Mouse (Mus musculus): ENCODE measurements at regions not wholly inside any gene's neighbourhood (a gene's known extent, or its start where the extent isn't known, plus 50 kb on each side); places are given as distances from the start of the nearest gene placed in this dataset.

GRCm38 (mm10) chr8:87177620-87178019 lies 292.6 kb upstream of the N4bp1 start:
- ATAC-seq (ENCODE audit: insufficient read depth, low FRiP score, low TSS enrichment) = no peak
- WGBS = 82% methylated on average over 6 of the region's 6 CpGs
- H3K4me1 ChIP-seq (ENCODE audit: control insufficient read depth, insufficient read depth, low read length) = no peaks in the 10 kb centered on the region

DNA sequence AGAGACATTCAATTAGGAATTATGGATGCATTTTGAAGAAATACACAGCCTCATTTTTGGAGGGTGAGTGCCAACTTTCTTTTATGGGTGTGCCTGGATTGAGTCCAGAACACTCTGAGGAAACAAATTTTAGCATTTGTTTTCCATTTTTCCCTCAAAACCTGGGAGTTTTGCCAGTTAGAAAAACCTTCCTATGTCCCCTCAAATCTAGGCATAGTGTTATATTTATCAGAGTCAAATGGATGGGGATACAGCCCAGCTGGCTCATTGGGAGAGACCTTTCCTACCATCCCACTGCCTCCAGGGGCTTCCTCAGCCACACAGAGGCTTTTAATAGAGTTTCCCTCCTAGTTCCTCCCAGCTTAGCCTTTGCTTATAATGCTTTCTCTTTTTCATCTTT lies 290.0 kb upstream of the N4bp1 start:
- H3K9me3 ChIP-seq (ENCODE audit: control insufficient read depth, low read length) = no peaks in the 10 kb centered on the region
- no peak overlapping the region for H3K4me2 ChIP-seq (ENCODE audit: low read depth)
- no peak overlapping the region for H3K9ac ChIP-seq (ENCODE audit: low read length)
- ATAC-seq (ENCODE audit: insufficient read depth, low FRiP score, low TSS enrichment) = no peak
- H3K4me1 ChIP-seq (ENCODE audit: control insufficient read depth, insufficient read depth, low read length) = no peaks in the 10 kb centered on the region
- no peak overlapping the region for H3K27ac ChIP-seq (ENCODE audit: low read depth, low read length)
- H3K4me3 ChIP-seq (ENCODE audit: low read depth, low read length) = no peak overlapping the region
- H3K27me3 ChIP-seq (ENCODE audit: control insufficient read depth, insufficient read depth, low read length) = no peaks in the 10 kb centered on the region
- H3K36me3 ChIP-seq (ENCODE audit: control insufficient read depth, insufficient read depth, low read length) = no peaks in the 10 kb centered on the region
- no peak for DNase-seq (ENCODE audit: low spot score)

More at GRCm38 (mm10) chr8:87177620-87178019, 292.6 kb upstream of the N4bp1 start:
- Histone ChIP-seq H3K27me3 (ENCODE audit: control insufficient read depth, insufficient read depth, low read length) (no peaks in the 10 kb centered on the region), H3K36me3 (ENCODE audit: control insufficient read depth, insufficient read depth, low read length) (no peaks in the 10 kb centered on the region), H3K27ac (ENCODE audit: low read depth, low read length) (no peak overlapping the region), H3K9ac (ENCODE audit: low read length) (no peak overlapping the region), H3K9me3 (ENCODE audit: control insufficient read depth, low read length) (no peaks in the 10 kb centered on the region), H3K4me3 (ENCODE audit: low read depth, low read length) (no peak overlapping the region), H3K4me2 (ENCODE audit: low read depth) (no peak overlapping the region)
- no peak for DNase-seq (ENCODE audit: low spot score)

DNA sequence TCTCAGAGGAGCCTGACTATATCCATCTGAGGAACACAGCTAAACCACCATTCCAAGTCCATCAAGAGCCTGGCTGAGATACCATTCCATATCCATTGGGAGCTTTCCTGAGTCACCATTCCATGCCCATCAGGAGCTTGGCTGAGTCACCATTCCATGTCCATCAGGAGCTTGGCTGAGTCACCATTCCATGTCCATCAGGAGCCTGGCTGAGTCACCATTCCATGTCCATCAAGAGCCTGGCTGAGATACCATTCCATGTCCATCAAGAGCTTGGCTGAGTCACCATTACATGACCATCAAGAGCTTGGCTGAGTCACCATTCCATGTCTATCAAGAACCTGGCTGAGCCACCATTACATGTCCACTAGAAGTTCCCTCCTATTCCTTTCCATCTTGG lies 288.7 kb upstream of the N4bp1 start:
- H3K27me3 ChIP-seq (ENCODE audit: control insufficient read depth, insufficient read depth, low read length) = no peaks in the 10 kb centered on the region
- H3K9ac ChIP-seq (ENCODE audit: low read length) = no peak overlapping the region
- H3K4me2 ChIP-seq (ENCODE audit: low read depth) = no peak overlapping the region
- H3K4me1 ChIP-seq (ENCODE audit: control insufficient read depth, insufficient read depth, low read length) = no peaks in the 10 kb centered on the region
- ATAC-seq (ENCODE audit: insufficient read depth, low FRiP score, low TSS enrichment) (no peak), DNase-seq (ENCODE audit: low spot score) (no peak)
- no peak overlapping the region for H3K4me3 ChIP-seq (ENCODE audit: low read depth, low read length)
- H3K36me3 ChIP-seq (ENCODE audit: control insufficient read depth, insufficient read depth, low read length) = no peaks in the 10 kb centered on the region
- no peaks in the 10 kb centered on the region for H3K9me3 ChIP-seq (ENCODE audit: control insufficient read depth, low read length)
- no peak overlapping the region for H3K27ac ChIP-seq (ENCODE audit: low read depth, low read length)

DNA sequence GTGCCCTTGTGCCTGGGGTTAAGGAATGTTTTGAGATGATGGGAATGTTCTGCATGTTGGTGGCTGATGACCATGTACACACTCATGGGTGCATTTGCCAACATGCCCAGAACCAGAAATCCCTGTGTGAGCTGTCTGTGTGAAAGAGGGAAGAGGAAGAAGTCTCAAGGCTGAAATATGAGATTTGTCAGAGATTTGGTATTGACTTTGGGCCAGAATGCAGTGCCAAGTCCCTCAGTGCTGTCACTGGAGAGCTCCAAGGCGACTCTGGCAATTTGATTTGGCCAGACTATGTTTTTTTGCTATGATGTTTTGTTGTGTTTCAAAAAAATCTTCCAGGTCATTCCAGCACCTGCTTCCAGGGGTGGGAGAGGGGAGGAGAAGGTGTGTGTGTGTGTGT lies 281.7 kb upstream of the N4bp1 start:
- H3K27ac ChIP-seq (ENCODE audit: low read depth, low read length) = no peak overlapping the region
- no peaks in the 10 kb centered on the region for H3K27me3 ChIP-seq (ENCODE audit: control insufficient read depth, insufficient read depth, low read length)
- no peak overlapping the region for H3K4me3 ChIP-seq (ENCODE audit: low read depth, low read length)
- H3K36me3 ChIP-seq (ENCODE audit: control insufficient read depth, insufficient read depth, low read length) = no peaks in the 10 kb centered on the region
- H3K9ac ChIP-seq (ENCODE audit: low read length) = no peak overlapping the region
- no peaks in the 10 kb centered on the region for H3K9me3 ChIP-seq (ENCODE audit: control insufficient read depth, low read length)
- DNase-seq (ENCODE audit: low spot score) (no peak), ATAC-seq (ENCODE audit: insufficient read depth, low FRiP score, low TSS enrichment) (no peak)
- 93% methylated on average over 1 of the region's 1 CpGs for WGBS
- H3K4me1 ChIP-seq (ENCODE audit: control insufficient read depth, insufficient read depth, low read length) = no peaks in the 10 kb centered on the region
- H3K4me2 ChIP-seq (ENCODE audit: low read depth) = no peak overlapping the region

GRCm38 (mm10) chr8:87160416-87160815 lies 275.4 kb upstream of the N4bp1 start:
- no peak overlapping the region for H3K4me3 ChIP-seq (ENCODE audit: low read depth, low read length)
- no peaks in the 10 kb centered on the region for H3K27me3 ChIP-seq (ENCODE audit: control insufficient read depth, insufficient read depth, low read length)
- no peak overlapping the region for H3K4me2 ChIP-seq (ENCODE audit: low read depth)
- DNase-seq (ENCODE audit: low spot score) (no peak), ATAC-seq (ENCODE audit: insufficient read depth, low FRiP score, low TSS enrichment) (no peak)
- 60% methylated on average over 2 of the region's 2 CpGs for WGBS
- no peak overlapping the region for H3K9ac ChIP-seq (ENCODE audit: low read length)
- no peaks in the 10 kb centered on the region for H3K9me3 ChIP-seq (ENCODE audit: control insufficient read depth, low read length)
- no peaks in the 10 kb centered on the region for H3K4me1 ChIP-seq (ENCODE audit: control insufficient read depth, insufficient read depth, low read length)
- H3K36me3 ChIP-seq (ENCODE audit: control insufficient read depth, insufficient read depth, low read length) = no peaks in the 10 kb centered on the region
- H3K27ac ChIP-seq (ENCODE audit: low read depth, low read length) = no peak overlapping the region

GRCm38 (mm10) chr8:87158322-87158721 lies 273.3 kb upstream of the N4bp1 start:
- Histone ChIP-seq H3K27ac (ENCODE audit: low read depth, low read length) (no peak overlapping the region), H3K4me2 (ENCODE audit: low read depth) (no peak overlapping the region), H3K4me1 (ENCODE audit: control insufficient read depth, insufficient read depth, low read length) (no peaks in the 10 kb centered on the region), H3K36me3 (ENCODE audit: control insufficient read depth, insufficient read depth, low read length) (no peaks in the 10 kb centered on the region), H3K27me3 (ENCODE audit: control insufficient read depth, insufficient read depth, low read length) (no peaks in the 10 kb centered on the region), H3K9ac (ENCODE audit: low read length) (no peak overlapping the region), H3K9me3 (ENCODE audit: control insufficient read depth, low read length) (no peaks in the 10 kb centered on the region), H3K4me3 (ENCODE audit: low read depth, low read length) (no peak overlapping the region)
- 57% methylated on average over 8 of the region's 8 CpGs for WGBS
- DNase-seq (ENCODE audit: low spot score) = no peak
- ATAC-seq (ENCODE audit: insufficient read depth, low FRiP score, low TSS enrichment) = no peak

- DNase-seq (ENCODE audit: low spot score) (no peak), ATAC-seq (ENCODE audit: insufficient read depth, low FRiP score, low TSS enrichment) (no peak)
- Histone ChIP-seq H3K27ac (ENCODE audit: low read depth, low read length) (no peak overlapping the region), H3K4me2 (ENCODE audit: low read depth) (no peak overlapping the region), H3K9me3 (ENCODE audit: control insufficient read depth, low read length) (no peaks in the 10 kb centered on the region), H3K27me3 (ENCODE audit: control insufficient read depth, insufficient read depth, low read length) (no peaks in the 10 kb centered on the region), H3K36me3 (ENCODE audit: control insufficient read depth, insufficient read depth, low read length) (no peaks in the 10 kb centered on the region), H3K4me1 (ENCODE audit: control insufficient read depth, insufficient read depth, low read length) (peaks cover 5% of the 10 kb centered on the region; the same call in 1 of the 2 replicates), H3K9ac (ENCODE audit: low read length) (no peak overlapping the region), H3K4me3 (ENCODE audit: low read depth, low read length) (no peak overlapping the region)
- 82% methylated on average over 10 of the region's 10 CpGs for WGBS
Measured at GRCm38 (mm10) chr8:87155819-87156425, 270.9 kb upstream of the N4bp1 start.

DNA sequence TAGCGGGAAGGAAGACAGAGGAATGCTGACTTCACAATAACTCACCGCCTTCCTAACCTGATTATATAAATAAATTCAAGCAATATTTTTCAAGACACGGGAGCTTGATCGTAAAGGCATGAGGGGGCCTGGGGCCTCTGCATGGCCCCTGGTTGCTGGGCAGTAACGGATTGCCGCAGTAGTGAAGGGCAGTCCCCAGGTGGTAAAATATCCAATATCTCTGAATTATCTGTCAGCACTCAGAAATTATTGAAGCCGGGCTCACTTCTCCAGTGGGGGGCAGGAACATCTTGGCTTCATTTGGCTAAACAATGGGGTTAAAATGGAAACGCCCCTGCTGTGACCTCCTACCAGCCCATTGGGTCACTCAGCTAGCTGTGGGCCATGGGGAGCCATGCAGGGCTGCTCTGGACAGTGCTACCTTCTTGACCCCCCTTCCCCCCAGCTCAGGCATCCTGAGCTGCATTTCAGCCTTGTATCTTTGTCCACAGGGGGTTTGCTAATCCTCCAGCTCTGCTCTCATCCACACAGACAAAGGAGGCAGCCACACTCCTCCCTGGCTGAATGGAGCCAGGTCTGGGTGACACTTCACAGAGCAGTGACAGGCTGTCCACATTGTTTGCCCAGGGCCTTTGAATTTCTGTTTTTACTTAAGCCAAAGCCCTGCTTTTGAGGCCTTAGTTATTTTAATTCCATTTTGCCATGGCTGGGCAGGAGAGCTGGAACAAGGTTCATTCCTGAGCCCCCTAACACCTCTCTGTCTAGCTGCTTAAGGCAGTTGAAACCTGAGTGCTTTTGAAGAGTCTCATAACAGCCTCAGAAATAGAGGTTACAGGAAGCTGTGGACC lies 267.2 kb upstream of the N4bp1 start:
- H3K4me1 ChIP-seq (ENCODE audit: control insufficient read depth, insufficient read depth, low read length) = peaks cover 5% of the 10 kb centered on the region; the same call in 1 of the 2 replicates
- no peaks in the 10 kb centered on the region for H3K36me3 ChIP-seq (ENCODE audit: control insufficient read depth, insufficient read depth, low read length)
- no peak for ATAC-seq (ENCODE audit: insufficient read depth, low FRiP score, low TSS enrichment)
- peak; percentile 50 for DNase-seq (ENCODE audit: low spot score)
- 25% methylated on average over 8 of the region's 8 CpGs for WGBS
- H3K9ac ChIP-seq (ENCODE audit: low read length) = no peak overlapping the region
- H3K27ac ChIP-seq (ENCODE audit: low read depth, low read length) = peak overlapping the region; percentile 45; the same call in 1 of the 2 replicates
- no peak overlapping the region for H3K4me2 ChIP-seq (ENCODE audit: low read depth)
- no peak overlapping the region for H3K4me3 ChIP-seq (ENCODE audit: low read depth, low read length)
- no peaks in the 10 kb centered on the region for H3K9me3 ChIP-seq (ENCODE audit: control insufficient read depth, low read length)
- H3K27me3 ChIP-seq (ENCODE audit: control insufficient read depth, insufficient read depth, low read length) = no peaks in the 10 kb centered on the region

DNA sequence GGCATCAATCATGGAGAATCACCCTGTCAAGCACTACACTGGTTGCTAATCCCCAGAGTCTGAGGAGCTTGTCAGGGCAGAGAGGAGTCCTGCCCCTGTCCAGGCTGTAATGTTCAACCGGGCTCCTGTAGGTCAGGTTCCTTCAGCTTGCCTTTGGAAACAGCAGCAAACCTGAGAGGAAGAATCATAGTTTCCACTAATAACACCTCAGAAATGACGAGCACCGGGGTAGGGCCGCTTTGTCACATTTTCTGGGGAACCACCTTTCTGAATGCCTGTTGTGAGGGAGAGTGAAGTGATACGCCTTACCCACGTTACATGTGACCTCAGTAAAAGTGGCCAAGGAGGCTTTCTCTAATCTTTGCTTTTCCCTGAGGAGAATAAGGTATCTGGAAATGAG lies 263.8 kb upstream of the N4bp1 start:
- Histone ChIP-seq H3K4me2 (ENCODE audit: low read depth) (no peak overlapping the region), H3K27me3 (ENCODE audit: control insufficient read depth, insufficient read depth, low read length) (no peaks in the 10 kb centered on the region), H3K9me3 (ENCODE audit: control insufficient read depth, low read length) (no peaks in the 10 kb centered on the region), H3K4me1 (ENCODE audit: control insufficient read depth, insufficient read depth, low read length) (peaks cover 5% of the 10 kb centered on the region; the same call in 1 of the 2 replicates), H3K4me3 (ENCODE audit: low read depth, low read length) (no peak overlapping the region), H3K9ac (ENCODE audit: low read length) (no peak overlapping the region), H3K27ac (ENCODE audit: low read depth, low read length) (no peak overlapping the region), H3K36me3 (ENCODE audit: control insufficient read depth, insufficient read depth, low read length) (no peaks in the 10 kb centered on the region)
- 93% methylated on average over 6 of the region's 6 CpGs for WGBS
- no peak for DNase-seq (ENCODE audit: low spot score)
- no peak for ATAC-seq (ENCODE audit: insufficient read depth, low FRiP score, low TSS enrichment)
